In the genomic region with DNA sequence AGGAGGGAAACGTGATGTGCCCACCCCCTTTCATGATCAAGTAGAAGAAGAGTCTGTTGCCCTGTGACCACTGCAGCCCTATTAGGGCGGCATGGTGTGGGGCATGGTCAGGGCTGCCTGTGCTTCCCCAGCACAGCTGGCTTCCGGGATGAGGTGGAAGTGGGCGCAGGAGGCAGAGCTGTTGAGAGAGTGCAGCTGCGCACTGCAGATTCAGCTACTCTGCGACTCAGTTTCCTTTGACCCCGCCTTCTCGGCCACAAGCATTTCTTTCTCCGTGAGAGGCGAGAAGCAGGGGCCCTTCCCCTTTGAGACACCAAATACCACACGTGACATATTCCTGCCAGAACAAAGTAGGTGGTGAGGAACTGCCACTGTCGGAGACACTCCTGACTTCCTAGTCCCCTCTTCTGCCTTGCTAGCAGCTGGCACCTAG, we compare ENCODE assay signal across 8 mouse cellular contexts. TPM values are rescaled to one million over a fixed set of nuclear protein-coding genes. Genes with fewer than 3 reads are reported as not detected.
DNase-seq lines count a peak whose midpoint lies in the region; ATAC-seq and TF ChIP-seq lines count a peak whose summit lies in the region.

No protein-coding gene starts in this region.

- intact Hi-C loops in heart, postnatal 10 days (cut with DNase I), result no loop called here

- no peaks in the 10 kb centered on the region for H3K36me3 ChIP-seq in erythroblast, embryonic 14.5 days (ENCODE audit: control insufficient read depth)
- H3K36me3 ChIP-seq in forebrain, embryonic 10.5 days (replicated peaks), result no peaks in the 10 kb centered on the region

- 6% methylated on average over 12 of the region's 12 CpGs for WGBS in forebrain, embryonic 10.5 days
- 0% methylated on average over 12 of the region's 12 CpGs for WGBS in olfactory bulb, adult 2 months

- peaks cover 16% of the 10 kb centered on the region for H3K4me1 ChIP-seq in erythroblast, embryonic 14.5 days (ENCODE audit: control insufficient read depth)
- peaks cover 22% of the 10 kb centered on the region for H3K4me1 ChIP-seq in forebrain, embryonic 10.5 days
- peaks cover 8% of the 10 kb centered on the region for H3K4me1 ChIP-seq in olfactory bulb, adult 2 months (ENCODE audit: control insufficient read depth, insufficient read depth, low read length)

- peak overlapping the region; percentile 49 for H3K4me3 ChIP-seq in erythroblast, embryonic 14.5 days (replicated peaks)
- H3K4me3 ChIP-seq in forebrain, embryonic 10.5 days, result peak overlapping the region; percentile 42
- peak overlapping the region; percentile 36 for H3K4me3 ChIP-seq in olfactory bulb, adult 2 months (ENCODE audit: insufficient read depth, low read depth, low read length)

- H3K27ac ChIP-seq in forebrain, embryonic 10.5 days, result peak overlapping the region; percentile 82
- H3K27ac ChIP-seq in olfactory bulb, adult 2 months (ENCODE audit: insufficient read depth, low read depth, low read length), result peak overlapping the region; percentile 36

- TF ChIP-seq POLR2A in olfactory bulb, adult 2 months (IDR thresholded peaks at IDR 0.05; ENCODE audit: insufficient read depth, low read depth, low read length), result peak; percentile 34; the same call in 1 of the 2 replicates

- H3K27me3 ChIP-seq in erythroblast, embryonic 14.5 days (ENCODE audit: control insufficient read depth), result peaks cover 2% of the 10 kb centered on the region; the same call in 1 of the 2 replicates
- peaks cover 6% of the 10 kb centered on the region for H3K27me3 ChIP-seq in forebrain, embryonic 10.5 days (ENCODE audit: poor library complexity, severe bottlenecking)

- H3K9me3 ChIP-seq in erythroblast, embryonic 14.5 days (ENCODE audit: control insufficient read depth, low read length), result no peaks in the 10 kb centered on the region
- H3K9me3 ChIP-seq in forebrain, embryonic 10.5 days, result no peaks in the 10 kb centered on the region

- DNase-seq in forebrain, embryonic 10.5 days (ENCODE audit: extremely low spot score, low spot score), result peak; percentile 47
- DNase-seq in heart, postnatal 10 days, result peak; percentile 38 to 43
- peak; percentile 32 to 41 for DNase-seq in kidney, postnatal 36 days
- peak; percentile 80 for DNase-seq in lung, postnatal 10 days
- peak; percentile 82 for DNase-seq in thymus, postnatal 4 days

- no peak for TF ChIP-seq CTCF in olfactory bulb, adult 2 months (IDR thresholded peaks at IDR 0.05; ENCODE audit: insufficient read depth, low read depth, low read length)

- no peak for ATAC-seq in erythroblast, adult 5-6 weeks (replicated peaks; ENCODE audit: low FRiP score, poor library complexity, severe bottlenecking)

RNA-seq across cellular contexts. Expression of a gene that starts 22.0 kb away (rescaled TPM):
- polyA plus RNA-seq in erythroblast, embryonic 14.5 days (2012), result 0.03 TPM in 1 of 2 replicates, not detected in the other
- not detected in 2 replicates for total RNA-seq in erythroblast, adult 5-6 weeks (2015; ENCODE audit: low replicate concordance)
- total RNA-seq in erythroblast, adult 5-6 weeks (2017; ENCODE audit: low replicate concordance), result 0.26 and 0.42 TPM in 2 replicates
- polyA plus RNA-seq in forebrain, embryonic 10.5 days (2016; fragmentation: Nextera tagmentation; extraction: Ambion mirVana), result 2.6 and 3.2 TPM in 2 replicates
- total RNA-seq in heart, postnatal 10 days (2021), result 1 to 10 TPM; 1.3 to 1.8 TPM
- not detected in 2 replicates for polyA plus RNA-seq in olfactory bulb, adult 2 months (2012; ENCODE audit: insufficient read depth, insufficient read length, low replicate concordance, missing spikeins)

RNA-seq across cellular contexts. Expression of a gene that starts 22.3 kb away (rescaled TPM):
- polyA plus RNA-seq in erythroblast, embryonic 14.5 days (2012), result 0.95 and 1.4 TPM in 2 replicates
- 136 and 158 TPM in 2 replicates for total RNA-seq in erythroblast, adult 5-6 weeks (2015; ENCODE audit: low replicate concordance)
- 198 and 211 TPM in 2 replicates for total RNA-seq in erythroblast, adult 5-6 weeks (2017; ENCODE audit: low replicate concordance)
- 572 and 613 TPM in 2 replicates for polyA plus RNA-seq in forebrain, embryonic 10.5 days (2016; fragmentation: Nextera tagmentation; extraction: Ambion mirVana)
- 100 to 1,000 TPM; 245 to 313 TPM for total RNA-seq in heart, postnatal 10 days (2021)
- polyA plus RNA-seq in olfactory bulb, adult 2 months (2012; ENCODE audit: insufficient read depth, insufficient read length, low replicate concordance, missing spikeins), result 189 TPM in 1 of 2 replicates, not detected in the other

RNA-seq across cellular contexts. Expression of a gene that starts 36.2 kb away (rescaled TPM):
- polyA plus RNA-seq in erythroblast, embryonic 14.5 days (2012), result not detected in 2 replicates
- total RNA-seq in erythroblast, adult 5-6 weeks (2015; ENCODE audit: low replicate concordance), result not detected in 2 replicates
- total RNA-seq in erythroblast, adult 5-6 weeks (2017; ENCODE audit: low replicate concordance), result 1.2 TPM in 1 of 2 replicates, not detected in the other
- polyA plus RNA-seq in forebrain, embryonic 10.5 days (2016; fragmentation: Nextera tagmentation; extraction: Ambion mirVana), result not detected in 2 replicates
- total RNA-seq in heart, postnatal 10 days (2021), result 10 to 100 TPM; 11.8 to 16.2 TPM
- not detected in 2 replicates for polyA plus RNA-seq in olfactory bulb, adult 2 months (2012; ENCODE audit: insufficient read depth, insufficient read length, low replicate concordance, missing spikeins)

RNA-seq across cellular contexts. Expression of a gene that starts 51.2 kb away (rescaled TPM):
- polyA plus RNA-seq in erythroblast, embryonic 14.5 days (2012), result 0.01 and 0.02 TPM in 2 replicates
- 1.3 and 1.5 TPM in 2 replicates for total RNA-seq in erythroblast, adult 5-6 weeks (2015; ENCODE audit: low replicate concordance)
- total RNA-seq in erythroblast, adult 5-6 weeks (2017; ENCODE audit: low replicate concordance), result 0.17 and 0.70 TPM in 2 replicates
- polyA plus RNA-seq in forebrain, embryonic 10.5 days (2016; fragmentation: Nextera tagmentation; extraction: Ambion mirVana), result 0.62 and 1.0 TPM in 2 replicates
- 10 to 100 TPM; 37.4 to 41.9 TPM for total RNA-seq in heart, postnatal 10 days (2021)
- polyA plus RNA-seq in olfactory bulb, adult 2 months (2012; ENCODE audit: insufficient read depth, insufficient read length, low replicate concordance, missing spikeins), result not detected in 2 replicates

Comparison
In these comparisons a context has a peak if more than half of its experiments do, and no peak if none do; other contexts are left out.
1. RNA of a gene that starts 22.3 kb away (polyA plus RNA-seq): 572 to 613 TPM in forebrain, embryonic 10.5 days and 189 TPM in olfactory bulb, adult 2 months; 0.95 to 1.4 TPM in erythroblast, embryonic 14.5 days; every median in the first group is over 10 times any median in the second.
2. Peak in every context shown above with its lines, with median percentiles within 50 percentile points of each other: H3K4me3 ChIP-seq and DNase-seq.